Mouse (Mus musculus): ENCODE measurements around the gene Ripor3. TPM values are rescaled to one million over a fixed set of nuclear protein-coding genes. Genes with fewer than 3 reads are reported as not detected.

Gene Ripor3
- total RNA-seq, 1 experiment from 2014 or later: not detected

- no peak for ATAC-seq (replicated peaks in 1 of 2; ENCODE audit: insufficient read depth in 1 of 2, low FRiP score in 2 of 2, low TSS enrichment in 1 of 2, low read depth in 1 of 2, poor library complexity in 2 of 2, severe bottlenecking in 2 of 2)
Measured at GRCm38 (mm10) chr2:167949808-167950207, 60.6 kb downstream of the Ripor3 start.

GRCm38 (mm10) chr2:167949250-167949649, 61.2 kb downstream of the Ripor3 start:
- peak; percentile 92 to 93 for ATAC-seq (replicated peaks in 1 of 2; ENCODE audit: insufficient read depth in 1 of 2, low FRiP score in 2 of 2, low TSS enrichment in 1 of 2, low read depth in 1 of 2, poor library complexity in 2 of 2, severe bottlenecking in 2 of 2)

GRCm38 (mm10) chr2:167948557-167948956, 61.9 kb downstream of the Ripor3 start:
- no peak for ATAC-seq (replicated peaks in 1 of 2; ENCODE audit: insufficient read depth in 1 of 2, low FRiP score in 2 of 2, low TSS enrichment in 1 of 2, low read depth in 1 of 2, poor library complexity in 2 of 2, severe bottlenecking in 2 of 2)

GRCm38 (mm10) chr2:167948047-167948446, 62.4 kb downstream of the Ripor3 start:
- ATAC-seq (replicated peaks in 1 of 2; ENCODE audit: insufficient read depth in 1 of 2, low FRiP score in 2 of 2, low TSS enrichment in 1 of 2, low read depth in 1 of 2, poor library complexity in 2 of 2, severe bottlenecking in 2 of 2): no peak

- ATAC-seq (replicated peaks in 1 of 2; ENCODE audit: insufficient read depth in 1 of 2, low FRiP score in 2 of 2, low TSS enrichment in 1 of 2, low read depth in 1 of 2, poor library complexity in 2 of 2, severe bottlenecking in 2 of 2): no peak
Measured at GRCm38 (mm10) chr2:167947251-167947650, 63.2 kb downstream of the Ripor3 start.

- ATAC-seq (replicated peaks in 1 of 2; ENCODE audit: insufficient read depth in 1 of 2, low FRiP score in 2 of 2, low TSS enrichment in 1 of 2, low read depth in 1 of 2, poor library complexity in 2 of 2, severe bottlenecking in 2 of 2): no peak
Measured at GRCm38 (mm10) chr2:167945451-167945850, 65.0 kb downstream of the Ripor3 start.

GRCm38 (mm10) chr2:167944193-167944592, 66.2 kb downstream of the Ripor3 start:
- no peak for ATAC-seq (replicated peaks in 1 of 2; ENCODE audit: insufficient read depth in 1 of 2, low FRiP score in 2 of 2, low TSS enrichment in 1 of 2, low read depth in 1 of 2, poor library complexity in 2 of 2, severe bottlenecking in 2 of 2)

- ATAC-seq (replicated peaks in 1 of 2; ENCODE audit: insufficient read depth in 1 of 2, low FRiP score in 2 of 2, low TSS enrichment in 1 of 2, low read depth in 1 of 2, poor library complexity in 2 of 2, severe bottlenecking in 2 of 2): peak; percentile 65 to 75
Measured at GRCm38 (mm10) chr2:167942926-167943633, 67.3 kb downstream of the Ripor3 start.

- 0 out of 4 replicates have a peak, but pooled peaks of 1 of the 2 experiments have one; percentile 29 for ATAC-seq (replicated peaks in 1 of 2; ENCODE audit: insufficient read depth in 1 of 2, low FRiP score in 2 of 2, low TSS enrichment in 1 of 2, low read depth in 1 of 2, poor library complexity in 2 of 2, severe bottlenecking in 2 of 2)
Measured at GRCm38 (mm10) chr2:167942199-167942925, 68.1 kb downstream of the Ripor3 start.

- no peak for ATAC-seq (replicated peaks in 1 of 2; ENCODE audit: insufficient read depth in 1 of 2, low FRiP score in 2 of 2, low TSS enrichment in 1 of 2, low read depth in 1 of 2, poor library complexity in 2 of 2, severe bottlenecking in 2 of 2)
Measured at GRCm38 (mm10) chr2:167941745-167942176, 68.7 kb downstream of the Ripor3 start.

- no peak for ATAC-seq (replicated peaks in 1 of 2; ENCODE audit: insufficient read depth in 1 of 2, low FRiP score in 2 of 2, low TSS enrichment in 1 of 2, low read depth in 1 of 2, poor library complexity in 2 of 2, severe bottlenecking in 2 of 2)
Measured at GRCm38 (mm10) chr2:167941320-167941719, 69.1 kb downstream of the Ripor3 start.

GRCm38 (mm10) chr2:167940636-167941035, 69.8 kb downstream of the Ripor3 start:
- ATAC-seq (replicated peaks in 1 of 2; ENCODE audit: insufficient read depth in 1 of 2, low FRiP score in 2 of 2, low TSS enrichment in 1 of 2, low read depth in 1 of 2, poor library complexity in 2 of 2, severe bottlenecking in 2 of 2): no peak

- ATAC-seq (replicated peaks in 1 of 2; ENCODE audit: insufficient read depth in 1 of 2, low FRiP score in 2 of 2, low TSS enrichment in 1 of 2, low read depth in 1 of 2, poor library complexity in 2 of 2, severe bottlenecking in 2 of 2): no peak
Measured at GRCm38 (mm10) chr2:167939632-167940399, 70.6 kb downstream of the Ripor3 start.

GRCm38 (mm10) chr2:167939204-167939603, 71.2 kb downstream of the Ripor3 start:
- no peak for ATAC-seq (replicated peaks in 1 of 2; ENCODE audit: insufficient read depth in 1 of 2, low FRiP score in 2 of 2, low TSS enrichment in 1 of 2, low read depth in 1 of 2, poor library complexity in 2 of 2, severe bottlenecking in 2 of 2)

- ATAC-seq (replicated peaks in 1 of 2; ENCODE audit: insufficient read depth in 1 of 2, low FRiP score in 2 of 2, low TSS enrichment in 1 of 2, low read depth in 1 of 2, poor library complexity in 2 of 2, severe bottlenecking in 2 of 2): no peak
Measured at GRCm38 (mm10) chr2:167938786-167939185, 71.6 kb downstream of the Ripor3 start.

- ATAC-seq (replicated peaks in 1 of 2; ENCODE audit: insufficient read depth in 1 of 2, low FRiP score in 2 of 2, low TSS enrichment in 1 of 2, low read depth in 1 of 2, poor library complexity in 2 of 2, severe bottlenecking in 2 of 2): no peak
Measured at GRCm38 (mm10) chr2:167935956-167936355, 74.5 kb downstream of the Ripor3 start.

GRCm38 (mm10) chr2:167933397-167933796, 77.0 kb downstream of the Ripor3 start:
- ATAC-seq (replicated peaks in 1 of 2; ENCODE audit: insufficient read depth in 1 of 2, low FRiP score in 2 of 2, low TSS enrichment in 1 of 2, low read depth in 1 of 2, poor library complexity in 2 of 2, severe bottlenecking in 2 of 2): no peak

GRCm38 (mm10) chr2:167932727-167933231, 77.6 kb downstream of the Ripor3 start:
- peak in 1 of 2 experiments; percentile 15; a peak in 1 of 4 replicates for ATAC-seq (replicated peaks in 1 of 2; ENCODE audit: insufficient read depth in 1 of 2, low FRiP score in 2 of 2, low TSS enrichment in 1 of 2, low read depth in 1 of 2, poor library complexity in 2 of 2, severe bottlenecking in 2 of 2)
